Mouse (Mus musculus): Measurements from ENCODE around the gene Ccdc186.

GRCm38 (mm10) chr19:56772158-56772557, 49.8 kb downstream of the Ccdc186 start:
- TF ChIP-seq MYOG (IDR thresholded peaks at IDR 0.05; ENCODE audit: control insufficient read depth in 1 of 3, insufficient read depth in 1 of 3, insufficient read length in 2 of 3, low read depth in 2 of 3) = no peak
- no peak for TF ChIP-seq TCF12 (IDR thresholded peaks at IDR 0.05; ENCODE audit: insufficient read depth, poor library complexity, severe bottlenecking)
- no peak for TF ChIP-seq POLR2A (IDR thresholded peaks at IDR 0.05; ENCODE audit: insufficient read length, low read depth)
- no peak for TF ChIP-seq SRF (IDR thresholded peaks at IDR 0.05; ENCODE audit: control insufficient read depth, insufficient read length, low read depth)
- TF ChIP-seq MYOD1 (IDR thresholded peaks at IDR 0.05; ENCODE audit: control insufficient read depth in 1 of 3, insufficient read length in 2 of 3, low read depth in 2 of 3) = no peak
- no peak for TF ChIP-seq CEBPB (IDR thresholded peaks at IDR 0.05; ENCODE audit: insufficient read depth, poor library complexity, severe bottlenecking)
- TF ChIP-seq POLR2AphosphoS2 (IDR thresholded peaks at IDR 0.05; ENCODE audit: insufficient read length, low read depth) = no peak
- no peak for TF ChIP-seq MAX (IDR thresholded peaks at IDR 0.05; ENCODE audit: low read depth)
- TF ChIP-seq USF1 (IDR thresholded peaks at IDR 0.05; ENCODE audit: low read depth) = no peak
- TF ChIP-seq E2F4 (IDR thresholded peaks at IDR 0.05; ENCODE audit: insufficient read depth) = no peak
- no peak for TF ChIP-seq REST (IDR thresholded peaks at IDR 0.05; ENCODE audit: insufficient read depth, insufficient read length)
- TF ChIP-seq TCF3 (IDR thresholded peaks at IDR 0.05; ENCODE audit: insufficient read length, low read depth) = no peak

All from myocyte (in vitro differentiated cells).